In genomic region chr13:41381041-41381805, GRCm38 (mm10) we compare ENCODE assay signal across 18 mouse cellular contexts.
DNase-seq lines count a peak whose midpoint lies in the region; ATAC-seq and TF ChIP-seq lines count a peak whose summit lies in the region.
"Had no signal": no experiment of that assay in that cellular context is flagged by ENCODE, and none has a peak within 500 bp of the region (broad histone marks: within the 10 kb centered on the region; RNA-seq: fewer than 3 reads in every experiment).

No protein-coding gene starts in this region.

- TF ChIP-seq POLR2A in small intestine, adult 2 months (IDR thresholded peaks at IDR 0.05; ENCODE audit: low read depth, low read length): no peak

- no peaks in the 10 kb centered on the region for H3K36me3 ChIP-seq in small intestine, adult 2 months (ENCODE audit: control insufficient read depth, insufficient read depth, low read length)
- H3K36me3 ChIP-seq: liver, embryonic 15.5 days had no signal

- peak overlapping the region; percentile 80 for H3K27ac ChIP-seq in small intestine, adult 2 months (ENCODE audit: insufficient read depth, low read depth, low read length)
- H3K27ac ChIP-seq: heart, adult 2 months; hindbrain, postnatal 0 days; liver, embryonic 15.5 days; stomach, postnatal 0 days had no signal

- H3K4me3 ChIP-seq in small intestine, adult 2 months (ENCODE audit: low read depth, low read length): no peak overlapping the region
- H3K4me3 ChIP-seq: heart, adult 2 months; liver, embryonic 15.5 days had no signal

- DNase-seq in 416B (ENCODE audit: low read depth) (peak; percentile 63), adipocyte (ENCODE audit: low spot score) (no peak)
- DNase-seq in CD4-positive, CD25-positive, alpha-beta regulatory T cell, adult 2 months (ENCODE audit: low read depth, low spot score): peak; percentile 78
- DNase-seq in ovary, adult 18-20 months (ENCODE audit: low spot score): no peak
- no peak for DNase-seq in left cerebral cortex, postnatal 4 days
- no peak for DNase-seq in adrenal gland, postnatal 14 days
- DNase-seq: adrenal gland, postnatal 25 days; cerebellum, postnatal 14 days; heart, adult 2 months; heart, postnatal 10 days; layer of hippocampus, adult 9-11 months; lung, postnatal 4 days; right cerebral cortex, postnatal 14 days had no signal

- WGBS in small intestine, adult 2 months: 80% methylated on average over 7 of the region's 7 CpGs

- H3K4me1 ChIP-seq in small intestine, adult 2 months (ENCODE audit: control insufficient read depth, insufficient read depth, insufficient read length, low read length): no peaks in the 10 kb centered on the region

- peak; percentile 78 to 80 for ATAC-seq in hematopoietic stem cell, adult 5-6 weeks (replicated peaks in 1 of 2; ENCODE audit: insufficient read depth in 1 of 2, low FRiP score in 2 of 2, low TSS enrichment in 1 of 2, low read depth in 1 of 2, poor library complexity in 2 of 2, severe bottlenecking in 2 of 2)
- ATAC-seq: hindbrain, postnatal 0 days had no signal

- TF ChIP-seq CTCF in small intestine, adult 2 months (IDR thresholded peaks at IDR 0.05; ENCODE audit: extremely low read depth, insufficient read length, insufficient replicate concordance, low read depth, low read length): no peak

- intact Hi-C loops in left cerebral cortex, postnatal 4 days (cut with DNase I): no loop called here

- no peaks in the 10 kb centered on the region for H3K27me3 ChIP-seq in small intestine, adult 2 months (ENCODE audit: control insufficient read depth, insufficient read depth, low read length)
- H3K27me3 ChIP-seq: liver, embryonic 15.5 days had no signal

Comparison
In these comparisons a context has a peak if more than half of its experiments do, and no peak if none do; other contexts are left out.
1. DNase-seq: peak in 416B (single experiment) and CD4-positive, CD25-positive, alpha-beta regulatory T cell, adult 2 months (single experiment); none in ovary, adult 18-20 months (single experiment), left cerebral cortex, postnatal 4 days (single experiment), adrenal gland, postnatal 14 days (single experiment) and adipocyte (single experiment).